Mouse (Mus musculus) kidney, adult 18-20 months (tissue): ENCODE data around the gene Prl2c3.
"Not testable (repeated sequence)": the region's sequence is repeated elsewhere in the genome, so short reads cannot be mapped to it uniquely, and the experiment has no call there.

ENCODE experiments used
- DNase-seq: peaks from one replicate; pipeline ENCODE4 v3.0.0; 2021

Prl2c3 gene

DNA sequence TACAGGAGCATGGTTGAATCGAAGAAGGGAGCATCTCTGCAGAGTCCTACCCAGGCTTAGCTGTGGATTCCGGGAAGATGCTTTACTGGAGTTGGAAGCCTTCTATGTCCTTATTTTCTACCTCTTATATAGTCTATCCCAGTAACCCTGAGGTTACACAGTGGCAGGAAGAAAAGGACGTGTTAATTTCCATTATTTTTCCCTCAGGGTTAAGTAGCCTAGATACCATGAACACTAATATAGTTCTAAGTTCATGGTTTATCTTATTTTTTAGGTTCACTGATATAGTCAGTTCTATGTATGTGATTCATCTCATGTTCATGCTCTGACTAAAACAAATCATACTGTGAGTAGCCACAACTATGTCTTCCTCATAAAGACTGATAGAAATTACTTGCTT, at the start of gene Prl2c3:
Gene Prl2c3, minus strand, starts transcription at position 101 of the 400 bp plus-strand sequence.
- not testable (repeated sequence) for DNase-seq

DNA sequence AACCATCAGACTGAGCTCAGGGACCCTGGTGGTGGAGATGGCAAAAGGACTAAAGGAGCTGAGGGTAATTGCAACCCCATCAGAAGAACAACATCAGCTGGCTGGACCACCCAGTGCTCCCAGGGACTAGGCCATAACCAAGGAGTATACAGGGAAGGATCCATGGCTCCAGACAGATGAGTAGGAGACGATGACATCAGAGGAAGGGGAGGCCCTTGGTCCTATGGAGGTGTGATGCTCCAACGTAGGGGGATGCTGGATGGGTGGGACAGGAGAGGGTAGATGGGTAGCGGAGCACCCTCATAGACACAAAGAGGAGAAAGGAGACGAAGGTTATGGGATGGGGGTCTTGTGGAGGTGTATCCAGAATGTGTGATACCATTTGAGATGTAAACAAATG, 48.4 kb upstream of the Prl2c3 start:
- DNase-seq, result not testable (repeated sequence)

DNA sequence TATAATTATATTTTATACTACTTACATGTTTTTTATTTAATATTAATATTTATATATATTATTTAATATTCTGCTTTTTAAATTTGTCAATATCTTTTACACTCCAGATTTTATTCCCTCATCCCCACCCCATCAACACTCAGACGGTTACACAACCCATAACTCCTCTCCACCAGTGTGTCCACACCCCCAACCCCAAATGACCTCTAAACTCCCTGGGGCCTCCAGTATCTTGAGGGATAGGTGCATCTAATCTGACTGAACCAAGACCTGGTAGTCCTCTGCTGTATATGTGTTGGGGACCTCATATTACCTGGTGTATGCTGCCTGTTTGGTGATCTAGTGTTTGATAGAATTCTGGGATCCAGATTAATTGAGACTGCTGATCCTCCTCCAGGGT, 44.8 kb upstream of the Prl2c3 start:
- not testable (repeated sequence) for DNase-seq

DNA sequence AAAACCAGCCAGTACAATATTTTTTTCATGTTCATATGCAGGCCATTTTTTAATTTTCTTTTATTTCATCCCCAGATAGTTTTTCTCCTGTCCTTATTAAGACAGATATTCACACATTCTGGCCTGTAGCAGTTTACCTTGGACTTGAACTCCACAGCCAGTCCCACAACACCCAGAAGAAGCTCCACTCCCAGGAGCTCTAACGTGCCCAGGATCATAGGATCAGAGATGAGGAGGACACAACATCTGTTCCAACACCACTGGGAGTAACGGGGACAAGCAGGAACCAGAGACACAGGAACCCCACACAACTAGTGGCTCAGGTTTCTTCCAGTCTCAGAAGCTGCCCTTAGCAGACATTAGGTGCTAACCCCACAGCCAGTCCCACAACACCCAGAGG, 37.7 kb upstream of the Prl2c3 start:
- not testable (repeated sequence) for DNase-seq

DNA sequence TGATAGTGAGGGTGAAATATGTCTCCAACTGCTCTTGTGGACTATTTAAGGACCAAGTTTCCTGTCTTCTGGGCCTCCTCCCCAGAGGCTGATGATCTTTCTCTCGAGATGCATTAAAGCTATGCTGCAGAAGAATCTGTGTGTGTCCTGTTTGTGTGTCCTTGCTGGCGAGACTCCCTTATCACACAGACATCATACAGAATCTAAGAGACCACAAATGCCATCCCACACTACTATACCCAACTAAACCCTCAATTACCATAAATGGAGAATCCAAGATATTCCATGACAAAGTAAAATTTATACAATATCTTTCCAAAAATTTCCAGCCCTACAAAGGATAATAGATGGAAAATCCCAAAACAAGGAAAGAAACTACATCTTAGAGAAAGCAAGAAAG, 31.9 kb upstream of the Prl2c3 start:
- no peak for DNase-seq

DNA sequence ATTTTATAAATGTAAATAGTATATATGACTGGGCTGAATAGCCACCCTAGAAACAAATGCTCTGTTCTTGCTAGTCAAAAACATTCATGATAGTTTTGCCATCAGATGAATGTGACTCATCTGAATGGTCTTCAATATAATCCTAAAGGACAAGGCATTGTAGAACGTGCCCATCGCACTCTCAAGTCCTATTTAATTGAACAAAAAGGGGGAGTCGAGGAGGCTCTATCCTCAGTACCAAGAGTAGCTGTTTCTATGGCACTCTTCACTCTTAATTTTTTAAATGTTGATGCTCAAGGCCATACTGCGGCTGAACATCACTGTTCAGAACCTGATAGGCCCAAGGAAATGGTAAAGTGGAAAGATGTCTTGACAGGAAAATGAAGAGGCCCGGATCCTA, 29.2 kb upstream of the Prl2c3 start:
- no peak for DNase-seq

DNA sequence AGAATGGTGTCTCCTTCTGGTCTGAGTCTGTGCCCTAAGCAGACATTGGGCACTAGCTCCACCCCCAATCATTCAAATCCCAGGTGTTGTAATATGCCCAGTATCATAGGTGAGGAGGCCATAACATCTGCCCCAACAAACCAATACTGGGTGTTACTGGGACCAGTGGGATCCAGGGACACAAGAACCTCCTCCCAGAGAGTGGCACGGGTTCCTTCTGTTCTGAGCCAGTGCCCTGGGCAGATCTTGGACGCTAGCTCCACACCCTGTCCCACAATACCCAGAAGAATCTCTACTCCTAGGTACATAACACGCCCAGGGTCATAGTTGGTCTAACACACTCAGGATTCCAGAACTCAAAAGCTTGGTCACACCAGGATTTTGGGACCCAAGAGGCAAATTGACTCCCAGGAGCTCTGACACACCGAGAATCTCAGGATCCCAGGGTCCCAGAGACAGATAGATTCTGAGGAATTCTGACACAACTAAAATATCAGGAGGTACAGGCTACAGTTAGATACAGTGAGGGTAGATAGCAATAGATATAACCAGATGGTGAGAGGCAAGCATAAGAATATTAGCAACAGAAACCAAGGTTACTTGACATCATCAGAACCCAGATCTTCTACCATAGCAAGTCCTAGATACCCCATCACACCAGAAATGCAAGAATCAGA, 24.8 kb upstream of the Prl2c3 start:
- DNase-seq, result not testable (repeated sequence)

DNA sequence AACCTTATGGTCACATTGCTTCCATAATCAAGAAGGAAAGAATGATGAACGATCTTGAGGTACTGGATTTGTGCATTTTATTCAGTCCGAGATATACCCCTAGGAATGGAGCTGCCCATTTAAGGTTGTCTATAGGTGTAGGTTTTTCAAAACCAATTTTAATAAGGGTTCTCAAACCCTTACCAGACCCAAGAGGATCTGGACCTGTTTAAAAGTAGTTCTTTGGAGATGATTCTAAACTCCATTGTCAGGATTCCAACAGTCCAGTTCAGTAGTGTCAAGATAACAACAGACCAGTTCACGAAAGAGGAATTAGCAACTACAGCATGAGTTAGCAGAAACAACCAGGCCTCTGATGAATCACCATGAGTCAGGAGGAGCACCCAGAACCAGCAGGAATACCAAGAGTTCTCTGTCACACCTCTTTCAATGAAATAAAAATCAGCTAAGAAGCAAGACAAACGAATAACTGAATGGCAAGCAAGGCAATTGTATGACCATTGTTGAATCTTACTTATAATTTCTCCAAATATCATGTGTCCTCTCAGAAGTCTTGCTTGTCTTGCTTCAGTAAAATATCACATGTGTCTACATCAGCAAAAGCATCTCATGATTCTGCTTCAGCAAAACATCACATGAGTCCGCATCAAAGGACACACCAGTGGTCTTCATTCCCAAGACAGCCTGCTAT, 14.0 kb upstream of the Prl2c3 start:
- not testable (repeated sequence) for DNase-seq

DNA sequence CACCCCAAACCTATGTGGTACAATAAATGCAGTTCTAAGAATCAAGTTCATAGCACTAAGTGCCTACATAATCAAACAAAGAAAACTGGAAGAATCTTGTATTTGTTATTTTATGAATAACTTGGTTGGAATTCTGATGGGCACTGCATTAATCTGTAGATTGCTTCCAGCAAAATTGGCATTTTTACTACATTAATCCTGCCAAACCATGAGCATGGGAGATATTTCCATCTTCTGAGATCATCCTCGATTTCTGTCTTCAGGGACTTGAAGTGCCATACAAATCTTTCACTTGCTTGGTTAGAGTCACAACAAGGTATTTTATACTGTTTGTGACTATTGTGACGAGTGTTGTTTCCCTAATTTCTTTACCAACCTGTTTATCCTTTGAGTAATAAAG, 9.7 kb upstream of the Prl2c3 start:
- DNase-seq, result no peak

DNA sequence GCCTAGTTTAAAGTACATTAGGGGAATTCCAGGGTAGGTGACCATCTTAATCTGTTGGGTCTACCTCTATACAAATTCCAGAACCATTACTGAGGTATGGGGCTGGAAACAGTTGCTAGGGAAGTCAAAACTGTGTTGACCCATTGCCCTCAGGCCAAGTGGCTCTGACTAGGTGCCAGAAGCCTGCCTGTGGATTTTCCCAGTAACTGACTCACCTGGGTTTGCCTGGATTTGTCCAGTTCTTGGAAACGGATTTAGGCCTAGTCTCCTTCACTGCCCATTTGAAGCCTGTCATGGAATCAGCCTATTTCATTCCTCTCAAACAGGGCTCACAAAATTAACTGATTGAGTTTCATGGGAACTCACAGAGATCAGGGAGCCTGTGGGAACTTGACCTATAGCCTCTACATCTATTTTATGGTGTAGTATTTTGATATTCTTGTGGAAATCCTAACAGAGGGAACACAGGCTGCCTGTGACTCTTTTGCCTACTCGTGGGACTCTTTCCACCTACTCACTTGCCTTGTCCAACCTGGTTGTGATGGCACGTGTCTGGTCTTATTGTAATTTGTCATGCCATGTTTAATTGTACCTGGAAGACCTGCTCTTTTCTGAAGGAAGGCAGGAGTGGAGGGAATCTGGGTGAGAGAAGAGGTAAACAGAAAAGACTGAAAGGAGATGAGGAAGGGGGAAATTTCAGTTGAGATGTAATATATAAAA, 9.1 kb upstream of the Prl2c3 start:
- DNase-seq, result not testable (repeated sequence)

DNA sequence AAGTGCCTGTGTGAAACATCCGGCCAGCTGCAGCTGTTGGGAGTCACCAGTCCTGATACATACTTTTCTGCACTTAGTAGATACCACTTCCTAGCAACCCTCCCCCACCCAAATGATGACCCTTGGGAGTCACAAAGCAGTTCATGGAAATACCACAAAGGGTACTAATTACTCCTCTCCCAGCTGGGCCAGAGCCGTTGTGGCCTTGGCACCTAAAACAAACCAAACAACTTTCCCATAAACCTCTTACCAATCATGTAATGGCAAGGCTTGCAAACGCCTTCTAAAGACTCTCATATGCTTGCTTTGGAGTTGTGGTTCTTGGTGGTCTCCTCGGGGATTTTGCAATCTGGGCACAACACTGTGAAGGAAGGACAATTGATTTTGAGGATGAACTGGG, 6.6 kb upstream of the Prl2c3 start:
- not testable (repeated sequence) for DNase-seq

DNA sequence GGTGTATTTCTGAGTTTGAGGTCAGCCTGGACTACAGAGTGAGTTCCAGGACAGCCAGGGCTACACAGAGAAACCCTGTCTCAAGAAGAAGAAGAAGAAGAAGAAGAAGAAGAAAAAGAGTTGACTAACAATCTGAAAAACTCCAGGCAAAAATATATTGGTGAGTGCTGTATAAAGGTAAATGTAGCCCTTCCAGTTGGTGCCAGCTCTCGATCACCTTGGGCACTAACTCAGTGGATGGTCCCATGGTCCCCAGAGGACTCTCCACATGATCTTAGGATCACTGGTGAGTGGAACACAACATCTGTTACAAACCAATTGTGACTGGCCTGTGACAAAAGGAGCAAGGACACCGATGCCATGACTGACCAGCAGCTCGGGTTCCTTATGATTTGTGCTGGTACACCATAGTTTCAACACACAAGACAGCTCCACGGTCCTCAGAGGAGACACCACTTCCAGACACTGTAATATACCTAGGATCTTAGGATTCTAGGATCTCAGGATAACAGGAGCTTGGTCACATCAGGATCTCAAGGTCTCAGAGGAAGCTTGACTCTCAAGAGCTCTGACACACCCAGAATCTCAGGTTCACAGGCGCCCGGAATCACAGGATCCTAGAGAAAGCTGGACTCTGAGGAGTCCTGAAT, 30.3 kb downstream of the Prl2c3 start:
- DNase-seq, result not testable (repeated sequence)
